Mouse (Mus musculus) stomach, embryonic 16.5 days (tissue): Measurements from ENCODE around the gene Lsm12. TPM values are rescaled to one million over a fixed set of nuclear protein-coding genes. Genes with fewer than 3 reads are reported as not detected.

Source experiments
- ATAC-seq: fragments of 200-750 bp; cut with Nextera tagmentation; 2 replicates; pipeline ENCODE4 v1.8.0; 2017; ENCODE audit warnings: moderate number of reproducible peaks, moderate TSS enrichment; ENCODE audit not compliant: insufficient read depth, low FRiP score
- H3K27ac ChIP-seq: fragments of 300-500 bp; sonication (generic); 2 replicates; pipeline ENCODE4 v1.5.1; 2014; ENCODE audit warnings: low read length
- H3K27me3 ChIP-seq: fragments of 300-500 bp; sonication (generic); 2 replicates; pipeline ENCODE4 v1.6.1; 2014; ENCODE audit warnings: low read length, control low read depth, mixed read lengths; ENCODE audit not compliant: control insufficient read depth, insufficient read depth
- H3K36me3 ChIP-seq: fragments of 300-500 bp; sonication (generic); 2 replicates; pipeline ENCODE4 v1.6.1; 2014; ENCODE audit warnings: low read length; ENCODE audit not compliant: control insufficient read depth, insufficient read depth
- H3K4me1 ChIP-seq: fragments of 300-500 bp; sonication (generic); 2 replicates; pipeline ENCODE4 v1.6.1; 2014; ENCODE audit warnings: low read length, control low read depth, mixed read lengths; ENCODE audit not compliant: control insufficient read depth, insufficient read depth
- H3K4me2 ChIP-seq: fragments of 300-500 bp; sonication (generic); 2 replicates; pipeline ENCODE4 v1.6.1; 2014; ENCODE audit warnings: low read depth, low read length, mixed read lengths
- H3K4me3 ChIP-seq: fragments of 300-500 bp; sonication (generic); replicated peaks from 2 replicates; pipeline ENCODE4 v1.5.1; 2014; ENCODE audit warnings: mild to moderate bottlenecking, low read length
- H3K9ac ChIP-seq: fragments of 300-500 bp; sonication (generic); 2 replicates; pipeline ENCODE4 v1.6.1; 2014; ENCODE audit warnings: low read length
- H3K9me3 ChIP-seq: fragments of 300-500 bp; sonication (generic); replicated peaks from 2 replicates; pipeline ENCODE4 v1.6.1; 2016; ENCODE audit warnings: low read length, control low read depth; ENCODE audit not compliant: control insufficient read depth
- WGBS: fragments of 180-500 bp; shearing (Covaris S2); extraction: QIAGEN DNeasy Blood & Tissue Kit; methylation state at CpG from one replicate; pipeline ENCODE4 v1.1.7; 2014; 5-methylcytosine and 5-hydroxymethylcytosine counted together
- microRNA-seq: library from miRNA; unstranded; fragments of <30 nt; microRNA quantifications from one replicate; pipeline ENCODE4, GENCODE M21; 2016
- polyA plus RNA-seq: library from polyadenylated mRNA; unstranded; fragments of >200 nt; fragmentation: Nextera tagmentation; extraction: Ambion mirVana; gene quantifications from 2 replicates; pipeline ENCODE4 v1.2.1, GENCODE M21; 2015

Lsm12 gene
- polyA plus RNA-seq, 1 experiment from 2014 or later = 85.4 TPM

- 0 out of 2 replicates have a peak, but pooled peaks cover 2% of the 10 kb centered on the region for H3K9me3 ChIP-seq
- H3K4me2 ChIP-seq = no peak overlapping the region
- no peaks in the 10 kb centered on the region for H3K4me1 ChIP-seq
- no peak for ATAC-seq
- 66% methylated on average over 6 of the region's 6 CpGs for WGBS
- H3K4me3 ChIP-seq = no peak overlapping the region
- H3K9ac ChIP-seq = no peak overlapping the region
- no peak overlapping the region for H3K27ac ChIP-seq
- H3K27me3 ChIP-seq = no peaks in the 10 kb centered on the region
- no peaks in the 10 kb centered on the region for H3K36me3 ChIP-seq
Observed at GRCm38 (mm10) chr11:102117386-102117785, 67.7 kb downstream of the Lsm12 start.

DNA sequence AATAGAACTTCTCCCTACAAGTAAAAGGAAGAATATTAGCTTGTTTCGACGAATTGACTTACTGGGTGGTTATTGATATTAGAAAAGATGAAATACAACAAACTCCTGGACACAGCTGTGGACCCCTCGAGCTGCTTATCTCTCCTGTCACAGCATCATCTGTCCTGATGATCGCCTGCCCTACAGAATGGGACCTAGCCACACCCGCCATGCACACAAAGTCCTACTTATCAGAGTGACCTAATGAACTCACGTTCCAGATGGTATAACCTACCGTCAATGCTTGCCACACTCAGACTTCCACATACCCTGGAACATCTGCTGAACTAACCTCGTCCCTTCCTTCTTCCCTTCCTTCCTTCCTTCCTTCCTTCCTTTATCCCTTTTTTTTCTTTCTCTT is 68.9 kb downstream of the Lsm12 start:
- no peaks in the 10 kb centered on the region for H3K36me3 ChIP-seq
- H3K27me3 ChIP-seq = no peaks in the 10 kb centered on the region
- no peak overlapping the region for H3K9ac ChIP-seq
- no peak for ATAC-seq
- no peak overlapping the region for H3K27ac ChIP-seq
- 0 out of 2 replicates have a peak, but pooled peaks cover 2% of the 10 kb centered on the region for H3K9me3 ChIP-seq
- 41% methylated on average over 8 of the region's 8 CpGs for WGBS
- H3K4me1 ChIP-seq = no peaks in the 10 kb centered on the region
- H3K4me2 ChIP-seq = no peak overlapping the region
- no peak overlapping the region for H3K4me3 ChIP-seq

Small RNAs within 50 kb of the gene (microRNA-seq; reads per million reads assigned to microRNA genes)
- 1.5 reads per million for gene Mir8101

Other genes starting within 250 kb of the Lsm12 start
- not detected in 2 replicates for gene Sost, start 218.3 kb downstream of the Lsm12 start, polyA plus RNA-seq
- gene Cfap97d1, start 201.0 kb downstream of the Lsm12 start, polyA plus RNA-seq = not detected in 2 replicates
- gene Dusp3, start 198.3 kb downstream of the Lsm12 start, polyA plus RNA-seq = 26.1 and 26.3 TPM in 2 replicates
- 7.4 and 9.6 TPM in 2 replicates for gene Mpp3, start 156.8 kb downstream of the Lsm12 start, polyA plus RNA-seq
- gene Cd300lg, start 143.8 kb downstream of the Lsm12 start, polyA plus RNA-seq = 2.9 and 3.5 TPM in 2 replicates
- gene Mpp2, start 96.8 kb downstream of the Lsm12 start, polyA plus RNA-seq = 7.9 and 8.3 TPM in 2 replicates
- 6.0 and 6.7 TPM in 2 replicates for gene Ppy, start 84.0 kb downstream of the Lsm12 start, polyA plus RNA-seq
- gene Pyy, start 77.5 kb downstream of the Lsm12 start, polyA plus RNA-seq = 40.5 and 56.0 TPM in 2 replicates
- gene Nags, start 39.8 kb downstream of the Lsm12 start, polyA plus RNA-seq = 3.2 and 4.2 TPM in 2 replicates
- 27.9 and 29.0 TPM in 2 replicates for gene Tmem101, start 28.9 kb downstream of the Lsm12 start, polyA plus RNA-seq
- 28.0 and 28.7 TPM in 2 replicates for gene G6pc3, start 4.3 kb upstream of the Lsm12 start, polyA plus RNA-seq
- gene Hdac5, start 44.9 kb upstream of the Lsm12 start, polyA plus RNA-seq = 60.6 and 67.4 TPM in 2 replicates
- gene BC030867, start 63.6 kb upstream of the Lsm12 start, polyA plus RNA-seq = 10.8 and 12.4 TPM in 2 replicates
- 0.12 TPM in 1 of 2 replicates, not detected in the other for gene Asb16, start 83.4 kb upstream of the Lsm12 start, polyA plus RNA-seq
- 53.0 and 53.4 TPM in 2 replicates for gene Tmub2, start 99.6 kb upstream of the Lsm12 start, polyA plus RNA-seq
- gene Atxn7l3, start 111.3 kb upstream of the Lsm12 start, polyA plus RNA-seq = 12.2 and 13.2 TPM in 2 replicates
- gene Ubtf, start 134.4 kb upstream of the Lsm12 start, polyA plus RNA-seq = 70.5 and 71.4 TPM in 2 replicates
- gene Slc4a1, start 180.9 kb upstream of the Lsm12 start, polyA plus RNA-seq = 38.9 and 47.2 TPM in 2 replicates
- gene Rundc3a, start 208.1 kb upstream of the Lsm12 start, polyA plus RNA-seq = 6.8 and 7.6 TPM in 2 replicates
- 239 and 243 TPM in 2 replicates for gene Slc25a39, start 222.7 kb upstream of the Lsm12 start, polyA plus RNA-seq
- gene Grn, start 245.0 kb upstream of the Lsm12 start, polyA plus RNA-seq = 187 and 207 TPM in 2 replicates